Mouse (Mus musculus) liver, adult 10 weeks (tissue): ENCODE data around the gene Sphkap. TPM values are rescaled to one million over a fixed set of nuclear protein-coding genes. Genes with fewer than 3 reads are reported as not detected.

Experiments used
- polyA plus RNA-seq: library from polyadenylated mRNA; stranded (reverse); fragments of 350-450 nt; fragmentation: Illumina TruSeq; extraction: RNeasy Lipid Tissue Mini Kit (QIAGEN cat#74804); gene quantifications from one replicate; pipeline ENCODE4 v1.2.3, GENCODE M21; 2014; ENCODE audit warnings: low read depth, low replicate concordance

The Sphkap gene
- not detected for polyA plus RNA-seq

DNA sequence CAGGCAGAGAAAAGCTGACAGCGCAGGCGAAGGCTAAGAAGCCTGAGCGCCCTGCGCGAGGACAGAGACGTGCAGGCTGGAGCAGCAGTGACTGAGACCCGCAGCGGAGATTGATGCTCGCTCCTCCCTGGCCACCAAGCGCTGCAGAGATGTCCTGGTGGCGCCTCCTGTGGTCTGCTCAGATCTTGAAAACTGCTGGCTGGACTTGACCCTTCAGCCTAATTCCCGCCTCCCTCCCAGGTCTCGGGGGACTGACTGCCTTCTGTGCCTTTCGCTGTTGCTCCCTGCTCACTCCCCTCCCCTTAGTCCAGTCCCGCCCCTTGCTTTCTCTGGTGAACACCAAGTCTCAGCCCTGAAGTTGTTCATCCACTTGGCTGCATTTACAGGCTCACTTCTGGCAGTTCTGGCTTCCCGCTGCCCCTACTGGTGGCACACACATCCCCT is at the start of gene Sphkap:
Gene Sphkap, minus strand, starts transcription at position 180 of the 444 bp plus-strand sequence.

Other genes starting within 250 kb of the Sphkap start
- gene Daw1, start 248.4 kb downstream of the Sphkap start, polyA plus RNA-seq: not detected